In genomic region chr11:96005403-96006271, GRCm38 (mm10) we compare ENCODE assay signal across 7 mouse cellular contexts. TPM values are rescaled to one million over a fixed set of nuclear protein-coding genes. Genes with fewer than 3 reads are reported as not detected.
A peak's percentile ranks its signal among the peaks of the same experiment; 100 is the strongest.
DNase-seq lines count a peak whose midpoint lies in the region; ATAC-seq and TF ChIP-seq lines count a peak whose summit lies in the region.

Igf2bp1 (minus strand) TSS chr11:96005940.

- no peaks in the 10 kb centered on the region for H3K36me3 ChIP-seq in embryonic facial prominence, embryonic 11.5 days (replicated peaks; ENCODE audit: control insufficient read depth, insufficient read depth, low read depth, low read length)
- H3K36me3 ChIP-seq in hindbrain, embryonic 10.5 days = peaks cover 17% of the 10 kb centered on the region; the same call in 1 of the 2 replicates
- no peaks in the 10 kb centered on the region for H3K36me3 ChIP-seq in liver, embryonic 14.5 days (replicated peaks; ENCODE audit: control insufficient read depth, insufficient read depth, low read depth)
- no peaks in the 10 kb centered on the region for H3K36me3 ChIP-seq in stomach, embryonic 16.5 days (ENCODE audit: control insufficient read depth, insufficient read depth, low read length)

- DNase-seq in 3T3-L1 (ENCODE audit: low read depth, low spot score) = peak; percentile 70
- DNase-seq in CD4-positive helper T cell, adult 2 months (ENCODE audit: low read depth, low spot score) = peak; percentile 34
- DNase-seq in embryonic facial prominence, embryonic 11.5 days (ENCODE audit: low spot score) = peak; percentile 90
- peak; percentile 86 for DNase-seq in hindbrain, embryonic 10.5 days (ENCODE audit: low spot score)
- DNase-seq in liver, embryonic 14.5 days (ENCODE audit: low read depth in 3 of 3, low spot score in 3 of 3) = peak in 1 of 3 experiments; percentile 39
- DNase-seq in MN1 (ENCODE audit: low spot score) = no peak

- H3K27me3 ChIP-seq in embryonic facial prominence, embryonic 11.5 days (ENCODE audit: control insufficient read depth, insufficient read depth, low read length) = no peaks in the 10 kb centered on the region
- H3K27me3 ChIP-seq in hindbrain, embryonic 10.5 days (ENCODE audit: insufficient read depth, poor library complexity, severe bottlenecking) = no peaks in the 10 kb centered on the region
- H3K27me3 ChIP-seq in liver, embryonic 14.5 days (ENCODE audit: control insufficient read depth, insufficient read depth, low read length) = peaks cover 17% of the 10 kb centered on the region
- 0 out of 2 replicates have a peak, but pooled peaks cover 3% of the 10 kb centered on the region for H3K27me3 ChIP-seq in stomach, embryonic 16.5 days (ENCODE audit: control insufficient read depth, insufficient read depth, low read length)

- H3K4me1 ChIP-seq in embryonic facial prominence, embryonic 11.5 days (ENCODE audit: control insufficient read depth, insufficient read depth, low read length) = no peaks in the 10 kb centered on the region
- peaks cover 49% of the 10 kb centered on the region for H3K4me1 ChIP-seq in hindbrain, embryonic 10.5 days (replicated peaks)
- peaks cover 11 to 14% of the 10 kb centered on the region in 2 experiments; a peak in 3 of 4 replicates for H3K4me1 ChIP-seq in liver, embryonic 14.5 days (replicated peaks; ENCODE audit: control insufficient read depth in 2 of 2, insufficient read depth in 2 of 2, low read length in 1 of 2)
- H3K4me1 ChIP-seq in stomach, embryonic 16.5 days (ENCODE audit: control insufficient read depth, insufficient read depth, low read length) = peaks cover 30% of the 10 kb centered on the region

- TF ChIP-seq EP300 in liver, embryonic 14.5 days (IDR thresholded peaks at IDR 0.05; ENCODE audit: low read depth) = no peak

- WGBS in embryonic facial prominence, embryonic 11.5 days = under 1% methylated on average over 68 of the region's 74 CpGs
- WGBS in hindbrain, embryonic 10.5 days = under 1% methylated on average over 71 of the region's 74 CpGs
- under 1% methylated on average over 68 of the region's 74 CpGs for WGBS in liver, embryonic 14.5 days (ENCODE audit: insufficient replicate concordance)
- WGBS in stomach, embryonic 16.5 days = under 1% methylated on average over 68 of the region's 74 CpGs

- H3K9me3 ChIP-seq in embryonic facial prominence, embryonic 11.5 days (replicated peaks; ENCODE audit: control insufficient read depth, low read length) = no peaks in the 10 kb centered on the region
- H3K9me3 ChIP-seq in hindbrain, embryonic 10.5 days = no peaks in the 10 kb centered on the region
- H3K9me3 ChIP-seq in liver, embryonic 14.5 days (ENCODE audit: control insufficient read depth, low read length) = no peaks in the 10 kb centered on the region
- no peaks in the 10 kb centered on the region for H3K9me3 ChIP-seq in stomach, embryonic 16.5 days (replicated peaks; ENCODE audit: control insufficient read depth, low read length)

- peak within 1 kb of the TSS; percentile 99 for H3K9ac ChIP-seq in embryonic facial prominence, embryonic 11.5 days (replicated peaks; ENCODE audit: low read length)
- peak within 1 kb of the TSS; percentile 79 for H3K9ac ChIP-seq in liver, embryonic 14.5 days (replicated peaks)
- peak within 1 kb of the TSS; percentile 96 for H3K9ac ChIP-seq in stomach, embryonic 16.5 days (ENCODE audit: low read length)

- H3K4me2 ChIP-seq in embryonic facial prominence, embryonic 11.5 days (ENCODE audit: low read depth, low read length) = peak within 1 kb of the TSS; percentile 84
- H3K4me2 ChIP-seq in liver, embryonic 14.5 days (ENCODE audit: low read depth) = peak within 1 kb of the TSS; percentile 97
- H3K4me2 ChIP-seq in stomach, embryonic 16.5 days (ENCODE audit: low read depth, low read length) = peak within 1 kb of the TSS; percentile 92

- ATAC-seq in embryonic facial prominence, embryonic 11.5 days (replicated peaks; ENCODE audit: insufficient number of reproducible peaks, low FRiP score, low TSS enrichment, low read depth) = peak; percentile 65
- ATAC-seq in liver, embryonic 14.5 days (ENCODE audit: insufficient read depth) = peak; percentile 69
- peak; percentile 61; the same call in 1 of the 2 replicates for ATAC-seq in stomach, embryonic 16.5 days (ENCODE audit: insufficient read depth, low FRiP score)

- peak within 1 kb of the TSS; percentile 98 for H3K27ac ChIP-seq in embryonic facial prominence, embryonic 11.5 days (replicated peaks; ENCODE audit: low read depth, low read length)
- peak within 1 kb of the TSS; percentile 100 for H3K27ac ChIP-seq in hindbrain, embryonic 10.5 days
- H3K27ac ChIP-seq in liver, embryonic 14.5 days = peak within 1 kb of the TSS; percentile 47
- H3K27ac ChIP-seq in stomach, embryonic 16.5 days (ENCODE audit: low read length) = peak within 1 kb of the TSS; percentile 92

- H3K4me3 ChIP-seq in embryonic facial prominence, embryonic 11.5 days (ENCODE audit: low read depth, low read length) = peak within 1 kb of the TSS; percentile 98
- peak within 1 kb of the TSS; percentile 100 for H3K4me3 ChIP-seq in hindbrain, embryonic 10.5 days
- peak within 1 kb of the TSS; percentile 87 to 89 for H3K4me3 ChIP-seq in liver, embryonic 14.5 days (ENCODE audit: insufficient read depth in 1 of 2, low read depth in 2 of 2, low read length in 2 of 2)
- peak within 1 kb of the TSS; percentile 84 for H3K4me3 ChIP-seq in stomach, embryonic 16.5 days (replicated peaks; ENCODE audit: low read length)

- TF ChIP-seq CTCF in liver, embryonic 14.5 days (IDR thresholded peaks at IDR 0.05; ENCODE audit: low read depth) = no peak

RNA-seq across cellular contexts. Expression of gene Igf2bp1, which starts in this region (rescaled TPM):
- polyA plus RNA-seq in embryonic facial prominence, embryonic 11.5 days (2014; fragmentation: Nextera tagmentation; extraction: Ambion mirVana) = 78.7 and 85.5 TPM in 2 replicates
- polyA plus RNA-seq in hindbrain, embryonic 10.5 days (2016; fragmentation: Nextera tagmentation; extraction: Ambion mirVana) = 167 and 186 TPM in 2 replicates
- polyA plus RNA-seq in liver, embryonic 14.5 days (2012; rRNA removed) = 3.0 and 4.1 TPM in 2 replicates
- polyA plus RNA-seq in liver, embryonic 14.5 days (2014; fragmentation: Nextera tagmentation; extraction: Ambion mirVana) = 7.1 and 7.6 TPM in 2 replicates
- 24.1 and 26.7 TPM in 2 replicates for polyA plus RNA-seq in stomach, embryonic 16.5 days (2015; fragmentation: Nextera tagmentation; extraction: Ambion mirVana)

Comparison
In these comparisons a context has a peak if more than half of its experiments do, and no peak if none do; other contexts are left out.
1. H3K27ac ChIP-seq: peak in every context shown above with its lines; median percentile 100 in hindbrain, embryonic 10.5 days; 98 in embryonic facial prominence, embryonic 11.5 days; 92 in stomach, embryonic 16.5 days; 47 in liver, embryonic 14.5 days.